Mouse (Mus musculus) neural tube, embryonic 12.5 days (tissue): ENCODE data around the gene Krtap2-4. TPM values are rescaled to one million over a fixed set of nuclear protein-coding genes. Genes with fewer than 3 reads are reported as not detected.
"Not testable (repeated sequence)": the region's sequence is repeated elsewhere in the genome, so short reads cannot be mapped to it uniquely, and the experiment has no call there.

Experiments used
- ATAC-seq: fragments of 200-750 bp; cut with Nextera tagmentation; 2 replicates; pipeline ENCODE4 v1.8.0; 2017; ENCODE audit warnings: low read depth, mild to moderate bottlenecking, moderate TSS enrichment, moderate library complexity; ENCODE audit not compliant: low FRiP score
- H3K27ac ChIP-seq: fragments of 300-500 bp; sonication (generic); 2 replicates; pipeline ENCODE4 v1.5.1; 2016
- H3K27me3 ChIP-seq: fragments of 300-500 bp; sonication (generic); replicated peaks from 2 replicates; pipeline ENCODE4 v1.6.1; 2016; ENCODE audit warnings: mild to moderate bottlenecking
- H3K36me3 ChIP-seq: fragments of 300-500 bp; sonication (generic); 2 replicates; pipeline ENCODE4 v1.6.1; 2016; ENCODE audit warnings: mild to moderate bottlenecking
- H3K4me1 ChIP-seq: fragments of 300-500 bp; sonication (generic); 2 replicates; pipeline ENCODE4 v1.6.1; 2016
- H3K4me2 ChIP-seq: fragments of 300-500 bp; sonication (generic); replicated peaks from 2 replicates; pipeline ENCODE4 v1.6.1; 2016; ENCODE audit warnings: mild to moderate bottlenecking
- H3K4me3 ChIP-seq: fragments of 300-500 bp; sonication (generic); 2 replicates; pipeline ENCODE4 v1.5.1; 2016
- H3K9ac ChIP-seq: fragments of 300-500 bp; sonication (generic); 2 replicates; pipeline ENCODE4 v1.6.1; 2016; ENCODE audit warnings: mild to moderate bottlenecking
- H3K9me3 ChIP-seq: fragments of 300-500 bp; sonication (generic); 2 replicates; pipeline ENCODE4 v1.6.1; 2016; ENCODE audit warnings: mild to moderate bottlenecking
- WGBS: fragments of 180-500 bp; shearing (Covaris S2); methylation state at CpG from one replicate; pipeline ENCODE4 v1.1.7; 2016; 5-methylcytosine and 5-hydroxymethylcytosine counted together
- polyA plus RNA-seq: library from polyadenylated mRNA; unstranded; fragments of >200 nt; fragmentation: Nextera tagmentation; extraction: Ambion mirVana; gene quantifications from 2 replicates; pipeline ENCODE4 v1.2.1, GENCODE M21; 2016

Krtap2-4 gene
- polyA plus RNA-seq = not detected in 2 replicates

- Histone ChIP-seq H3K36me3 (no peaks in the 10 kb centered on the region), H3K4me3 (no peak within 1 kb of the TSS), H3K9ac (no peak within 1 kb of the TSS), H3K27me3 (no peaks in the 10 kb centered on the region), H3K9me3 (no peaks in the 10 kb centered on the region), H3K4me2 (no peak within 1 kb of the TSS), H3K27ac (no peak within 1 kb of the TSS), H3K4me1 (no peaks in the 10 kb centered on the region)
- no peak for ATAC-seq
- 85% methylated on average over 3 of the region's 3 CpGs for WGBS
Observed at GRCm38 (mm10) chr11:99614796-99615363, at the start of gene Krtap2-4. Gene Krtap2-4, minus strand, starts transcription at chr11:99614846.

- Histone ChIP-seq H3K9me3 (no peaks in the 10 kb centered on the region), H3K27ac (no peak overlapping the region), H3K36me3 (no peaks in the 10 kb centered on the region), H3K4me3 (no peak overlapping the region), H3K4me1 (no peaks in the 10 kb centered on the region), H3K27me3 (no peaks in the 10 kb centered on the region), H3K9ac (no peak overlapping the region), H3K4me2 (no peak overlapping the region)
- ATAC-seq = no peak
- WGBS = 89% methylated on average over 10 of the region's 10 CpGs
Observed at GRCm38 (mm10) chr11:99662802-99663201, 48.2 kb upstream of the Krtap2-4 start.

- 87% methylated on average over 4 of the region's 4 CpGs for whole genome bisulfite sequencing
- no peak overlapping the region for H3K4me2 ChIP-seq
- H3K4me1 ChIP-seq = no peaks in the 10 kb centered on the region
- no peak overlapping the region for H3K9ac ChIP-seq
- H3K4me3 ChIP-seq = no peak overlapping the region
- H3K27me3 ChIP-seq = no peaks in the 10 kb centered on the region
- no peak overlapping the region for H3K27ac ChIP-seq
- no peaks in the 10 kb centered on the region for H3K9me3 ChIP-seq
- no peaks in the 10 kb centered on the region for H3K36me3 ChIP-seq
- ATAC-seq = no peak
Observed at GRCm38 (mm10) chr11:99659256-99659655, 44.6 kb upstream of the Krtap2-4 start.

GRCm38 (mm10) chr11:99658467-99659010, 43.9 kb upstream of the Krtap2-4 start, which contains the start of gene Gm11563:
Gene Gm11563, minus strand, starts transcription at chr11:99658960.
- H3K36me3 ChIP-seq, ATAC-seq, H3K9ac ChIP-seq, H3K9me3 ChIP-seq, H3K4me2 ChIP-seq, H3K27ac ChIP-seq, H3K4me3 ChIP-seq, H3K4me1 ChIP-seq, H3K27me3 ChIP-seq: not testable (repeated sequence)
- 61% methylated on average over 10 of the region's 10 CpGs for WGBS

GRCm38 (mm10) chr11:99657051-99657450, 42.4 kb upstream of the Krtap2-4 start:
- H3K4me2 ChIP-seq = no peak overlapping the region
- no peaks in the 10 kb centered on the region for H3K9me3 ChIP-seq
- H3K9ac ChIP-seq = no peak overlapping the region
- no peaks in the 10 kb centered on the region for H3K27me3 ChIP-seq
- H3K27ac ChIP-seq = no peak overlapping the region
- H3K36me3 ChIP-seq = no peaks in the 10 kb centered on the region
- no peak overlapping the region for H3K4me3 ChIP-seq
- 39% methylated on average over 5 of the region's 5 CpGs for WGBS
- no peak for ATAC-seq
- H3K4me1 ChIP-seq = no peaks in the 10 kb centered on the region

- no peak for ATAC-seq
- Histone ChIP-seq H3K27ac (no peak within 1 kb of the TSS), H3K36me3 (no peaks in the 10 kb centered on the region), H3K4me2 (no peak within 1 kb of the TSS), H3K9ac (no peak within 1 kb of the TSS), H3K9me3 (no peaks in the 10 kb centered on the region), H3K27me3 (no peaks in the 10 kb centered on the region), H3K4me3 (no peak within 1 kb of the TSS), H3K4me1 (no peaks in the 10 kb centered on the region)
- 82% methylated on average over 2 of the region's 2 CpGs for WGBS
Observed at GRCm38 (mm10) chr11:99650136-99650535, 35.5 kb upstream of the Krtap2-4 start, which contains the start of gene Gm11555. Gene Gm11555, minus strand, starts transcription at chr11:99650236.

- H3K9ac ChIP-seq = no peak overlapping the region
- no peaks in the 10 kb centered on the region for H3K36me3 ChIP-seq
- WGBS = 92% methylated on average over 15 of the region's 15 CpGs
- no peaks in the 10 kb centered on the region for H3K9me3 ChIP-seq
- H3K27ac ChIP-seq = no peak overlapping the region
- no peak for ATAC-seq
- H3K4me1 ChIP-seq = no peaks in the 10 kb centered on the region
- no peak overlapping the region for H3K4me3 ChIP-seq
- H3K27me3 ChIP-seq = no peaks in the 10 kb centered on the region
- H3K4me2 ChIP-seq = no peak overlapping the region
Observed at GRCm38 (mm10) chr11:99646444-99646843, 31.8 kb upstream of the Krtap2-4 start.

- Histone ChIP-seq H3K27ac (no peak overlapping the region), H3K36me3 (no peaks in the 10 kb centered on the region), H3K27me3 (no peaks in the 10 kb centered on the region), H3K9ac (no peak overlapping the region), H3K9me3 (no peaks in the 10 kb centered on the region), H3K4me3 (no peak overlapping the region), H3K4me2 (no peak overlapping the region), H3K4me1 (no peaks in the 10 kb centered on the region)
- WGBS = 75% methylated on average over 3 of the region's 3 CpGs
- ATAC-seq = no peak
Observed at GRCm38 (mm10) chr11:99644351-99644750, 29.7 kb upstream of the Krtap2-4 start.

GRCm38 (mm10) chr11:99643635-99644139, 29.0 kb upstream of the Krtap2-4 start, which contains the start of gene Krtap4-7:
Gene Krtap4-7, minus strand, starts transcription at chr11:99644089.
- H3K9me3 ChIP-seq, H3K27me3 ChIP-seq, H3K36me3 ChIP-seq, H3K4me2 ChIP-seq, H3K4me3 ChIP-seq, H3K27ac ChIP-seq, H3K4me1 ChIP-seq, ATAC-seq, H3K9ac ChIP-seq: not testable (repeated sequence)
- 91% methylated on average over 9 of the region's 9 CpGs for WGBS

GRCm38 (mm10) chr11:99640926-99641325, 26.3 kb upstream of the Krtap2-4 start:
- 60% methylated on average over 1 of the region's 1 CpGs for WGBS
- no peaks in the 10 kb centered on the region for H3K27me3 ChIP-seq
- H3K27ac ChIP-seq = no peak overlapping the region
- H3K9ac ChIP-seq = no peak overlapping the region
- no peaks in the 10 kb centered on the region for H3K9me3 ChIP-seq
- no peak overlapping the region for H3K4me3 ChIP-seq
- ATAC-seq = no peak
- H3K4me2 ChIP-seq = no peak overlapping the region
- H3K36me3 ChIP-seq = no peaks in the 10 kb centered on the region
- H3K4me1 ChIP-seq = no peaks in the 10 kb centered on the region

GRCm38 (mm10) chr11:99637086-99637485, 22.4 kb upstream of the Krtap2-4 start:
- H3K36me3 ChIP-seq = no peaks in the 10 kb centered on the region
- H3K4me2 ChIP-seq = no peak overlapping the region
- 73% methylated on average over 1 of the region's 1 CpGs for WGBS
- no peak for ATAC-seq
- no peaks in the 10 kb centered on the region for H3K27me3 ChIP-seq
- no peaks in the 10 kb centered on the region for H3K4me1 ChIP-seq
- no peak overlapping the region for H3K27ac ChIP-seq
- H3K9me3 ChIP-seq = no peaks in the 10 kb centered on the region
- H3K4me3 ChIP-seq = no peak overlapping the region
- H3K9ac ChIP-seq = no peak overlapping the region

- WGBS = 32% methylated on average over 8 of the region's 8 CpGs
- ATAC-seq = no peak
- no peak within 1 kb of the TSS for H3K4me3 ChIP-seq
- H3K9ac ChIP-seq = no peak within 1 kb of the TSS
- H3K36me3 ChIP-seq = no peaks in the 10 kb centered on the region
- no peaks in the 10 kb centered on the region for H3K27me3 ChIP-seq
- no peaks in the 10 kb centered on the region for H3K9me3 ChIP-seq
- no peak within 1 kb of the TSS for H3K27ac ChIP-seq
- H3K4me2 ChIP-seq = no peak within 1 kb of the TSS
- no peaks in the 10 kb centered on the region for H3K4me1 ChIP-seq
Observed at GRCm38 (mm10) chr11:99634653-99635134, 20.0 kb upstream of the Krtap2-4 start, which contains the start of gene Krtap4-2. Gene Krtap4-2, minus strand, starts transcription at chr11:99635084.
